Mouse (Mus musculus) gastrocnemius, adult 2 months (tissue): ENCODE measurements around the gene Wrnip1. TPM values are rescaled to one million over a fixed set of nuclear protein-coding genes. Genes with fewer than 3 reads are reported as not detected.
"Not testable (repeated sequence)": the region's sequence is repeated elsewhere in the genome, so short reads cannot be mapped to it uniquely, and the experiment has no call there.

Source experiments
- DNase-seq: peaks from one replicate; pipeline ENCODE4 v3.0.0; 2022
- H3K27ac ChIP-seq: fragments of 200-600 bp; 2 replicates; pipeline ENCODE4 v1.8.1; 2022; ENCODE audit warnings: mild to moderate bottlenecking
- H3K4me3 ChIP-seq: fragments of 200-600 bp; 2 replicates; pipeline ENCODE4 v1.8.1; 2022; ENCODE audit warnings: mild to moderate bottlenecking, moderate library complexity
- CTCF ChIP-seq: fragments of 200-600 bp; IDR thresholded peaks from 2 replicates; pipeline ENCODE4 v1.8.1; 2022; ENCODE audit warnings: antibody characterized with exemption, mild to moderate bottlenecking, moderate library complexity
- intact Hi-C: fragments of 180-260 bp; cut with DNase I; formaldehyde crosslinking; loops from one replicate; pipeline ENCODE4 v1.15.1; 2025
- total RNA-seq, 2 experiments: library from RNA; stranded (reverse); gene quantifications; 2 replicates each; pipeline ENCODE4 v1.2.3; 2021

The Wrnip1 gene
- total RNA-seq, 2 experiments from 2014 or later, result 5.2 to 8.5 TPM

DNA sequence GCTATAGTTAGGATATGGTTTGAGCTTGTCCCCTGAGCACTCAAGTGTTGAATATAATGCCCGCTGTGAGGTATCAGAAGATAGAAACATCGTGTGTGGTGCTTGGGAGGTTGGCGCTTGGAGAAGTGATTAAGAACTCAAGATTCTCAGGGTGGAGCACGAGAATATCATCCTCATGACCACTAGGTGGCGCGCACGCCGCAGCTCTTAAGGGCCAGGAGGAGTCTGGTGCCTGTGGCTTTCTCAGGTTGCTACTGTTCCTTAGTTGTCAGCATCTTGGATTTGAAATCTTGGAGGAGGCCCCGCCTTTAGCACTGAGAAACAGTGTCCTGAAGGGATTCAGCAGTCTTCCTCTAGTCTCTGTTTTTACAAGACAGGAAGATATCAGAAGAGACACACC lies 64.6 kb downstream of the Wrnip1 start:
- intact Hi-C loops, result loop anchor here (2.0 kb wide), 1 partner anchor 36 kb away; no protein-coding TSS in a partner anchor
- H3K27ac ChIP-seq, result no peak overlapping the region
- peak; percentile 95 for TF ChIP-seq CTCF
- peak; percentile 85 for DNase-seq
- H3K4me3 ChIP-seq, result no peak overlapping the region

DNA sequence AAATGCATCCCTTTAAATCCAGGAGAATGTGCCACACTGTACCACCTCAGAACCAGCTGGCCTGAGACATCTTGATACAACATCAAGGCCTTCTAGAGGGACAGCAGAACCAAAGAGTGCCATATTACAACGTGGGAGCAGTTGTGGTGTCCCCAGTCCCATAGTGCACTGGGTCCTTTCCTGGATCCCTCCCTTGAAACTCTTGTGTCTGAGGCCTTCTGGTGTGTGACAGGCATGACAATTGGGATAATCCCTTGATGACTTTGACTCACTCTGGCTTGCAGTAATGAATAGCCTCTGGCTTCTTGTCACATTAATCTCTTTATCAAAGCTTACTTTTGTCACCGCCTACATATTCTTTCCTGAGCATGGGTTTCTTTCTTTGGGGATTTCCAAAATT lies 65.2 kb downstream of the Wrnip1 start:
- no peak for DNase-seq
- intact Hi-C loops, result loop anchor here (2.0 kb wide), 1 partner anchor 36 kb away; no protein-coding TSS in a partner anchor
- Histone ChIP-seq H3K4me3 (no peak overlapping the region), H3K27ac (no peak overlapping the region)
- no peak for TF ChIP-seq CTCF

DNA sequence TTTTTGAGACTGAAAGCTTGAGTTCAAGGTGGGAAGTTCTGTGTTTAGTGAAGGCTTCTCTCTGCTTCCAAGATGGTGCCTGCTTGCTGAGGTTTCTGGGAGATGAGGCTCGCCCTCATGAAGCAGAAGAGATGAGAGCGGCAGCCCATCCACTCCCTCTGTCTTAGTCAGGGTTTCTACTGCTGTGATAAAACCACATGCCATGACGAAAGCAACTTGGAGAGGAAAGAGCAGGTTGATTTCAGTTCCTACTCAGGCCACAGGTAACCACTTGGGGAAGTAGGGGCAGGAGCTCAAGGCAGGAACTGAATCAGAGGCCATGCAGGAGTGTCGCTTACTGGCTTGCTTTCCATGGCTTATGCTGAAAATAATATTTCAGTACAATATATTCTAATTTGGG lies 66.4 kb downstream of the Wrnip1 start:
- DNase-seq, intact Hi-C loops, H3K27ac ChIP-seq, H3K4me3 ChIP-seq: not testable (repeated sequence)

GRCm38 (mm10) chr13:32868843-32869242 lies 67.0 kb downstream of the Wrnip1 start:
- intact Hi-C loops, result no loop called here
- no peak for DNase-seq
- TF ChIP-seq CTCF, result no peak
- Histone ChIP-seq H3K4me3 (no peak overlapping the region), H3K27ac (no peak overlapping the region)

Other genes with a start within 250 kb of the Wrnip1 start
- 1,000 to 10,000 TPM in 1 of 2 experiments, 100 to 1,000 TPM in 1; 466 to 1,631 TPM for gene Mylk4, start 18.1 kb upstream of the Wrnip1 start, total RNA-seq
- gene D930007J09Rik, start 811 bp downstream of the Wrnip1 start, total RNA-seq, result not detected
- 1 to 10 TPM; 3.7 to 4.0 TPM for gene Serpinb1a, start 49.1 kb downstream of the Wrnip1 start, total RNA-seq
- gene Serpinb1c, start 96.2 kb downstream of the Wrnip1 start, total RNA-seq, result 1 to 10 TPM; 1.6 to 2.3 TPM
- gene Serpinb6b, start 163.2 kb downstream of the Wrnip1 start, total RNA-seq, result 1 to 10 TPM; 1.4 to 1.6 TPM
- 1 to 10 TPM; 1.5 to 2.3 TPM for gene Serpinb9, start 201.2 kb downstream of the Wrnip1 start, total RNA-seq
- gene Serpinb9b, start 225.4 kb downstream of the Wrnip1 start, total RNA-seq, result not detected